Mouse (Mus musculus): Measurements from ENCODE around the gene Tbcel. TPM values are rescaled to one million over a fixed set of nuclear protein-coding genes. Genes with fewer than 3 reads are reported as not detected.

The Tbcel gene
- polyA plus RNA-seq, 1 experiment: 22.8 TPM

GRCm38 (mm10) chr9:42371670-42372368 is 135.8 kb downstream of the Tbcel start:
- Histone ChIP-seq H3K36me3 (ENCODE audit: control insufficient read depth, insufficient read depth, low read length) (no peaks in the 10 kb centered on the region), H3K27me3 (ENCODE audit: control insufficient read depth, insufficient read depth, low read length) (no peaks in the 10 kb centered on the region), H3K4me3 (ENCODE audit: control insufficient read depth, insufficient read depth, low read length) (no peak overlapping the region), H3K4me1 (replicated peaks; ENCODE audit: control insufficient read depth, insufficient read depth, low read length) (no peaks in the 10 kb centered on the region), H3K27ac (ENCODE audit: control insufficient read depth, insufficient read depth, low read length) (no peak overlapping the region)
- TF ChIP-seq POLR2A (IDR thresholded peaks at IDR 0.05; ENCODE audit: control insufficient read depth, extremely low read depth, insufficient read depth, low read length, poor library complexity) (no peak), CTCF (IDR thresholded peaks at IDR 0.05; ENCODE audit: borderline replicate concordance, control insufficient read depth, extremely low read depth, insufficient read depth, low read length, poor library complexity) (no peak)
- DNase-seq: no peak
- WGBS: 91% methylated on average over 6 of the region's 6 CpGs

Other genes with a start within 250 kb of the Tbcel start
- gene Sc5d, start 243.6 kb downstream of the Tbcel start, polyA plus RNA-seq (2012; rRNA removed): 53.1 and 60.6 TPM in 2 replicates
- 0.24 and 0.35 TPM in 2 replicates for gene Tecta, start 107.9 kb downstream of the Tbcel start, polyA plus RNA-seq (2012; rRNA removed)